Mouse (Mus musculus): ENCODE results near the gene B4galnt2. TPM values are rescaled to one million over a fixed set of nuclear protein-coding genes. Genes with fewer than 3 reads are reported as not detected.

The B4galnt2 gene
- total RNA-seq, 1 experiment: 1.5 TPM

DNA sequence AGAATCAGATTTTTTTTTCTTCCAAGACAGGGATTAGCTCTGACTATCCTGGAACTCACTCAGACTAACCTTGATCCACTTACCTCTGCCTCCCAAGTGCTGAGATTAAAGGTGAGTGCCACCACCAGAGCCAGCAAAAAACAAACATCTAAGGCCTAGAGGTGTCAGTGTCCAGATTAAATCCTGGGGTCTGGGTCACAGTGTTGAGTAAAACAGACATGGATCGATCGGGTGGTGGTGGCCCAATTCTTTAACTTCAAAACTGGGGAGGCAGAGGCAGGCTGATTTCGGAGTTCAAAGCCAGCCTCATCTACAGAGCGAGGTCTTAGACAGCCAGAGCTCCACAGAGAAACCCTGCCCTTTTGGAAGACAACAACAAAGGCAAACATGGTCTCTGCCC is 92.3 kb downstream of the B4galnt2 start:
- H3K36me3 ChIP-seq (ENCODE audit: control insufficient read depth, insufficient read depth, low read length, poor library complexity, severe bottlenecking): no peaks in the 10 kb centered on the region
- no peak for DNase-seq (ENCODE audit: low read depth, low spot score)
- H3K9me3 ChIP-seq (ENCODE audit: control insufficient read depth, insufficient read depth, low read depth, low read length): no peaks in the 10 kb centered on the region
- no peak overlapping the region for H3K4me3 ChIP-seq (ENCODE audit: insufficient read depth in 1 of 2, low read depth in 1 of 2, low read length in 2 of 2, poor library complexity in 1 of 2, severe bottlenecking in 1 of 2)
- TF ChIP-seq ZC3H11A (IDR thresholded peaks at IDR 0.05; ENCODE audit: borderline replicate concordance, low read depth, low read length): no peak
- TF ChIP-seq MAFK (IDR thresholded peaks at IDR 0.05; ENCODE audit: insufficient read depth, low read depth, low read length): no peak
- no peak for TF ChIP-seq HCFC1 (IDR thresholded peaks at IDR 0.05; ENCODE audit: borderline replicate concordance, insufficient read depth, low read length)
- TF ChIP-seq CHD2 (IDR thresholded peaks at IDR 0.05; ENCODE audit: low read depth, low read length): no peak
- no peak for TF ChIP-seq ZNF384 (IDR thresholded peaks at IDR 0.05; ENCODE audit: low read depth, low read length)
- no peak overlapping the region for H3K9ac ChIP-seq (ENCODE audit: insufficient read depth, low read depth, low read length, poor library complexity, severe bottlenecking)
- in situ Hi-C loops (cut with MboI; ENCODE audit: low sequenced_read_pairs in 2 of 2, unreplicated experiment in 2 of 2): no loop called here
- no peak overlapping the region for H3K27ac ChIP-seq (ENCODE audit: insufficient read depth, low read depth, low read length, poor library complexity, severe bottlenecking)
- H3K4me1 ChIP-seq (ENCODE audit: control insufficient read depth in 2 of 2, insufficient read depth in 2 of 2, low read length in 2 of 2, poor library complexity in 1 of 2): peaks cover 0 to 3% of the 10 kb centered on the region in 2 experiments; a peak in 3 of 4 replicates

DNA sequence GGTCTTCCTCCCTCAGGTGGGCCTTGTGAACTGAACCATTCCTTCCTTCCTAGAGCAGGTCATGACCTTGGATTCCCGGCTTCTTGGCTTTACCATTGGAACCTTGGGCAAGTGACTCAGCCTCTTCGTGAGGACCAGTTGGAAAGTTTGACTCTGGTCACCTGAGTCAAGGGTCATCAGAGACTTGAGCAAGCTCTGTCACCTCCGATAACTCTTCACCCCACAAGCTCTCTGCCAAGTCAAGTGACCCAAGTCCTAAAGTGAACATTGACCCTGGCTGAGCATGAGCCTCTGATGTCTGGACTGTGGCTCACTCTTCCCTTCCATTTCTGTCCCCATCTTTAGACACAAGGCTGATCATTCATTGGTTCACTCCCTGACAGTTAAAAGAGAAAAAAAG is 93.2 kb downstream of the B4galnt2 start:
- H3K4me3 ChIP-seq (ENCODE audit: insufficient read depth in 1 of 2, low read depth in 1 of 2, low read length in 2 of 2, poor library complexity in 1 of 2, severe bottlenecking in 1 of 2): no peak overlapping the region
- no peak for TF ChIP-seq ZC3H11A (IDR thresholded peaks at IDR 0.05; ENCODE audit: borderline replicate concordance, low read depth, low read length)
- no peak for TF ChIP-seq MAFK (IDR thresholded peaks at IDR 0.05; ENCODE audit: insufficient read depth, low read depth, low read length)
- TF ChIP-seq ZNF384 (IDR thresholded peaks at IDR 0.05; ENCODE audit: low read depth, low read length): no peak
- TF ChIP-seq CHD2 (IDR thresholded peaks at IDR 0.05; ENCODE audit: low read depth, low read length): no peak
- TF ChIP-seq HCFC1 (IDR thresholded peaks at IDR 0.05; ENCODE audit: borderline replicate concordance, insufficient read depth, low read length): no peak
- H3K9me3 ChIP-seq (ENCODE audit: control insufficient read depth, insufficient read depth, low read depth, low read length): no peaks in the 10 kb centered on the region
- H3K9ac ChIP-seq (ENCODE audit: insufficient read depth, low read depth, low read length, poor library complexity, severe bottlenecking): no peak overlapping the region
- H3K27ac ChIP-seq (ENCODE audit: insufficient read depth, low read depth, low read length, poor library complexity, severe bottlenecking): no peak overlapping the region
- no peaks in the 10 kb centered on the region for H3K36me3 ChIP-seq (ENCODE audit: control insufficient read depth, insufficient read depth, low read length, poor library complexity, severe bottlenecking)
- in situ Hi-C loops (cut with MboI; ENCODE audit: low sequenced_read_pairs in 2 of 2, unreplicated experiment in 2 of 2): no loop called here
- peaks cover 0 to 2% of the 10 kb centered on the region in 2 experiments; a peak in 1 of 4 replicates for H3K4me1 ChIP-seq (ENCODE audit: control insufficient read depth in 2 of 2, insufficient read depth in 2 of 2, low read length in 2 of 2, poor library complexity in 1 of 2)
- no peak for DNase-seq (ENCODE audit: low read depth, low spot score)

DNA sequence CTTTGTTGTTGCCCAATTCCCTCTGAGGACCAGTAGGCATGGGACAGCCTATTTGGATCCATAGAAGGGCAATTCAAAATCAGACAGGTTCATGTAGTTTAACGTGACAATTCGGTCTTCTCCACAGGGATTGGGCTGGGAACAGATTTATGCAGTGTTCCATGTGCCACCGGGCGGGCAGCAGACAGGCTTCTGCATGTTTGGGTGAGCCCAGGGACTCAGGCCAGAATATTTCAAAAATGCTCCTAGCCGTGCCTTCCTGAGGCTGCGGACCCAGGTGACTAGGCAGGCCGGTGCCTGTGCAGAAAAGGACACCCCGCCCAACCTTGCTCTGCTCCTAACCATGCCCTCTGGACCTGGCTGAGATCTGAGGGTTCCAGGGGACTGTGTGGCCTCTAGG is 95.6 kb downstream of the B4galnt2 start:
- Histone ChIP-seq H3K36me3 (ENCODE audit: control insufficient read depth, insufficient read depth, low read length, poor library complexity, severe bottlenecking) (no peaks in the 10 kb centered on the region), H3K9me3 (ENCODE audit: control insufficient read depth, insufficient read depth, low read depth, low read length) (no peaks in the 10 kb centered on the region), H3K27ac (ENCODE audit: insufficient read depth, low read depth, low read length, poor library complexity, severe bottlenecking) (no peak overlapping the region), H3K4me3 (ENCODE audit: insufficient read depth in 1 of 2, low read depth in 1 of 2, low read length in 2 of 2, poor library complexity in 1 of 2, severe bottlenecking in 1 of 2) (no peak overlapping the region), H3K9ac (ENCODE audit: insufficient read depth, low read depth, low read length, poor library complexity, severe bottlenecking) (no peak overlapping the region), H3K4me1 (ENCODE audit: control insufficient read depth in 2 of 2, insufficient read depth in 2 of 2, low read length in 2 of 2, poor library complexity in 1 of 2) (peaks cover 0 to 2% of the 10 kb centered on the region in 2 experiments; a peak in 1 of 4 replicates)
- in situ Hi-C loops (cut with MboI; ENCODE audit: low sequenced_read_pairs in 2 of 2, unreplicated experiment in 2 of 2): no loop called here
- DNase-seq (ENCODE audit: low read depth, low spot score): no peak
- TF ChIP-seq MAFK (IDR thresholded peaks at IDR 0.05; ENCODE audit: insufficient read depth, low read depth, low read length) (no peak), ZC3H11A (IDR thresholded peaks at IDR 0.05; ENCODE audit: borderline replicate concordance, low read depth, low read length) (no peak), ZNF384 (IDR thresholded peaks at IDR 0.05; ENCODE audit: low read depth, low read length) (no peak), HCFC1 (IDR thresholded peaks at IDR 0.05; ENCODE audit: borderline replicate concordance, insufficient read depth, low read length) (no peak), CHD2 (IDR thresholded peaks at IDR 0.05; ENCODE audit: low read depth, low read length) (no peak)

Other genes with a start within 250 kb of the B4galnt2 start
- 693 and 831 TPM in 2 replicates for gene Phb, start 247.9 kb downstream of the B4galnt2 start, total RNA-seq (2012; rRNA removed)
- gene Zfp652, start 202.2 kb downstream of the B4galnt2 start, total RNA-seq (2012; rRNA removed): 26.9 and 47.0 TPM in 2 replicates
- gene B130006D01Rik, start 191.3 kb downstream of the B4galnt2 start, total RNA-seq (2012; rRNA removed): 1.5 and 3.0 TPM in 2 replicates
- gene Phospho1, start 90.4 kb downstream of the B4galnt2 start, total RNA-seq (2012; rRNA removed): 1.8 and 2.6 TPM in 2 replicates
- 9.0 and 9.2 TPM in 2 replicates for gene Gngt2, start 77.7 kb downstream of the B4galnt2 start, total RNA-seq (2012; rRNA removed)
- 1.3 and 1.8 TPM in 2 replicates for gene Abi3, start 72.4 kb downstream of the B4galnt2 start, total RNA-seq (2012; rRNA removed)
- gene Igf2bp1, start 91.0 kb upstream of the B4galnt2 start, total RNA-seq (2012; rRNA removed): 273 and 354 TPM in 2 replicates
- 0.89 and 1.5 TPM in 2 replicates for gene Gip, start 109.7 kb upstream of the B4galnt2 start, total RNA-seq (2012; rRNA removed)
- gene Snf8, start 120.0 kb upstream of the B4galnt2 start, total RNA-seq (2012; rRNA removed): 51.5 and 79.4 TPM in 2 replicates
- gene Ube2z, start 150.5 kb upstream of the B4galnt2 start, total RNA-seq (2012; rRNA removed): 42.5 and 75.9 TPM in 2 replicates
- 726 and 963 TPM in 2 replicates for gene Atp5g1, start 160.8 kb upstream of the B4galnt2 start, total RNA-seq (2012; rRNA removed)
- 23.3 and 160 TPM in 2 replicates for gene Calcoco2, start 197.1 kb upstream of the B4galnt2 start, total RNA-seq (2012; rRNA removed)
- gene Ttll6, start 218.9 kb upstream of the B4galnt2 start, total RNA-seq (2012; rRNA removed): 5.0 and 5.4 TPM in 2 replicates

Data from ES-E14 (cell line).